Mouse (Mus musculus): ENCODE measurements around the gene Sirt6. TPM values are rescaled to one million over a fixed set of nuclear protein-coding genes. Genes with fewer than 3 reads are reported as not detected.

Sirt6 gene
- total RNA-seq, 2 experiments from 2014 or later: 28.9 to 31.4 TPM

- DNase-seq (ENCODE audit: low spot score in 2 of 2): peak in 1 of 2 experiments; percentile 13
Observed at GRCm38 (mm10) chr10:81596611-81597010, 31.0 kb downstream of the Sirt6 start.

- no peak for DNase-seq (ENCODE audit: low spot score in 2 of 2)
Observed at GRCm38 (mm10) chr10:81595599-81595998, 32.0 kb downstream of the Sirt6 start.

GRCm38 (mm10) chr10:81593935-81594334, 33.7 kb downstream of the Sirt6 start:
- DNase-seq (ENCODE audit: low spot score in 2 of 2): no peak

- no peak for DNase-seq (ENCODE audit: low spot score in 2 of 2)
Observed at GRCm38 (mm10) chr10:81593223-81593622, 34.4 kb downstream of the Sirt6 start.

- no peak for DNase-seq (ENCODE audit: low spot score in 2 of 2)
Observed at GRCm38 (mm10) chr10:81592631-81593030, 35.0 kb downstream of the Sirt6 start.

GRCm38 (mm10) chr10:81591846-81592245, 35.8 kb downstream of the Sirt6 start:
- no peak for DNase-seq (ENCODE audit: low spot score in 2 of 2)

GRCm38 (mm10) chr10:81588739-81589138, 38.9 kb downstream of the Sirt6 start:
- DNase-seq (ENCODE audit: low spot score in 2 of 2): no peak

GRCm38 (mm10) chr10:81583347-81583746, 44.2 kb downstream of the Sirt6 start:
- DNase-seq (ENCODE audit: low spot score in 2 of 2): no peak

GRCm38 (mm10) chr10:81580441-81581070, 47.0 kb downstream of the Sirt6 start:
- DNase-seq (ENCODE audit: low spot score in 2 of 2): no peak

GRCm38 (mm10) chr10:81579967-81580366, 47.6 kb downstream of the Sirt6 start:
- DNase-seq (ENCODE audit: low spot score in 2 of 2): no peak

- no peak for DNase-seq (ENCODE audit: low spot score in 2 of 2)
Observed at GRCm38 (mm10) chr10:81575695-81576094, 51.9 kb downstream of the Sirt6 start.

GRCm38 (mm10) chr10:81575208-81575631, 52.4 kb downstream of the Sirt6 start:
- peak in 1 of 2 experiments; percentile 54 for DNase-seq (ENCODE audit: low spot score in 2 of 2)

GRCm38 (mm10) chr10:81574081-81575056, 53.2 kb downstream of the Sirt6 start, which contains the start of gene Tle2:
Gene Tle2, plus strand, starts transcription at chr10:81574561.
- no peak for DNase-seq (ENCODE audit: low spot score in 2 of 2)

- DNase-seq (ENCODE audit: low spot score in 2 of 2): no peak
Observed at GRCm38 (mm10) chr10:81572975-81573374, 54.6 kb downstream of the Sirt6 start.

- DNase-seq (ENCODE audit: low spot score in 2 of 2): no peak
Observed at GRCm38 (mm10) chr10:81572133-81572671, 55.4 kb downstream of the Sirt6 start.

Other genes starting within 250 kb of the Sirt6 start
- 10 to 100 TPM; 81.2 to 85.2 TPM for gene Fzr1, start 249.3 kb downstream of the Sirt6 start, total RNA-seq (2021)
- gene Dohh, start 243.4 kb downstream of the Sirt6 start, total RNA-seq (2021): 10 to 100 TPM; 72.0 to 77.3 TPM
- 1 to 10 TPM; 2.3 to 4.5 TPM for gene Gm48551, start 243.3 kb downstream of the Sirt6 start, total RNA-seq (2021)
- 1 to 10 TPM; 1.1 to 3.5 TPM for gene Gm48552, start 238.8 kb downstream of the Sirt6 start, total RNA-seq (2021)
- 1 to 10 TPM; 2.6 to 3.0 TPM for gene Smim24, start 234.7 kb downstream of the Sirt6 start, total RNA-seq (2021)
- gene Nfic, start 172.2 kb downstream of the Sirt6 start, total RNA-seq (2021): 10 to 100 TPM; 51.2 to 55.8 TPM
- 100 to 1,000 TPM; 259 to 261 TPM for gene Celf5, start 145.1 kb downstream of the Sirt6 start, total RNA-seq (2021)
- gene Ncln, start 131.4 kb downstream of the Sirt6 start, total RNA-seq (2021): 100 to 1,000 TPM in 1 of 2 experiments, 10 to 100 TPM in 1; 89.3 to 116 TPM
- under 1 TPM in 1 of 2 experiments, not detected in 1; 0.30 TPM for gene S1pr4, start 127.7 kb downstream of the Sirt6 start, total RNA-seq (2021)
- gene Gna15, start 103.6 kb downstream of the Sirt6 start, total RNA-seq (2021): 1 to 10 TPM; 1.9 to 3.2 TPM
- gene Gna11, start 82.6 kb downstream of the Sirt6 start, total RNA-seq (2021): 100 to 1,000 TPM; 124 to 125 TPM
- gene Aes, start 68.3 kb downstream of the Sirt6 start, total RNA-seq (2021): 100 to 1,000 TPM; 582 to 612 TPM
- gene Tle2, start 53.2 kb downstream of the Sirt6 start, total RNA-seq (2021): 10 to 100 TPM; 25.6 to 26.6 TPM
- gene Tle6, start 26.7 kb downstream of the Sirt6 start, total RNA-seq (2021): 1 to 10 TPM; 1.7 to 2.4 TPM
- 1 to 10 TPM; 2.0 TPM for gene BC025920, start 21.5 kb downstream of the Sirt6 start, total RNA-seq (2021)
- gene Ankrd24, start 743 bp upstream of the Sirt6 start, total RNA-seq (2021): 10 to 100 TPM; 28.5 to 40.6 TPM
- 1 to 10 TPM; 5.1 to 5.4 TPM for gene Gm10778, start 21.3 kb upstream of the Sirt6 start, total RNA-seq (2021)
- 10 to 100 TPM; 11.3 to 12.4 TPM for gene Zfp433, start 77.0 kb upstream of the Sirt6 start, total RNA-seq (2021)
- 1 to 10 TPM; 6.8 to 8.3 TPM for gene Gm3055, start 143.4 kb upstream of the Sirt6 start, total RNA-seq (2021)
- gene Gm4767, start 184.4 kb upstream of the Sirt6 start, total RNA-seq (2021): 1 to 10 TPM; 3.3 to 3.7 TPM
- gene Gm32687, start 236.1 kb upstream of the Sirt6 start, total RNA-seq (2021): 1 to 10 TPM; 2.8 to 3.3 TPM

All from layer of hippocampus, postnatal 10 days (tissue).